Mouse (Mus musculus) small intestine, adult 2 months (tissue): Measurements from ENCODE around the gene Ppp2r3d.

Source experiments
- CTCF ChIP-seq: fragments of 200-500 bp; IDR thresholded peaks from 2 replicates; pipeline ENCODE4 v1.5.1; 2012; ENCODE audit warnings: low read depth, mild to moderate bottlenecking, control low read depth, inconsistent platforms, low read length, moderate library complexity, mixed read lengths; ENCODE audit not compliant: insufficient replicate concordance, insufficient read length; ENCODE audit errors: extremely low read depth
- POLR2A ChIP-seq: fragments of 200-500 bp; IDR thresholded peaks from 2 replicates; pipeline ENCODE4 v1.6.1; 2012; ENCODE audit warnings: low read depth, mild to moderate bottlenecking, control low read depth, inconsistent platforms, low read length, moderate library complexity

- TF ChIP-seq CTCF (no peak), POLR2A (no peak)
These were observed 52.5 kb downstream of the Ppp2r3d start for GRCm38 (mm10) chr9:124424292-124424541.
